Mouse (Mus musculus): ENCODE measurements around the gene Syne1.

Gene Syne1

GRCm38 (mm10) chr10:5551382-5551781, at the start of gene Syne1:
Syne1 (minus strand) TSS chr10:5551482.
- DNase-seq = no peak

GRCm38 (mm10) chr10:5600123-5600522, 48.8 kb upstream of the Syne1 start:
- peak; percentile 47 for DNase-seq

DNA sequence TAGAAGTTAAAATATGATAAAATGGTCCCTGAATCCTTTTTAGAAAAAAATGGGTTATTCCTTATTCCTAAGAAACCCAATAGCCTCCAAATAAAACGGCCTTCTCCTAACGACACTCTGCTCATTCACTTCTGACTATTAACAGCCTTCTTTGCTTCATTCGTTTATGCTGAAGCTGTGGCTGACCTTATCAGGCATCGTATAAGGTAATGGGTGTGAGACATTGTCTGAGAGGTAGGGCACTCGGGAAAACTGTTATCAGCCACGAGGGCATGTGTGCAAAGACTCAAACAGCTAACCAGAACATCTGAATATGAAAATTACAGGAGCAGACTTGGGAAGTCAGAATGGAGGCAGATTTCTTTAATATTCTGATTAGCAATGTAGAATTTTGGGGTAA, 45.3 kb upstream of the Syne1 start:
- DNase-seq = no peak

DNA sequence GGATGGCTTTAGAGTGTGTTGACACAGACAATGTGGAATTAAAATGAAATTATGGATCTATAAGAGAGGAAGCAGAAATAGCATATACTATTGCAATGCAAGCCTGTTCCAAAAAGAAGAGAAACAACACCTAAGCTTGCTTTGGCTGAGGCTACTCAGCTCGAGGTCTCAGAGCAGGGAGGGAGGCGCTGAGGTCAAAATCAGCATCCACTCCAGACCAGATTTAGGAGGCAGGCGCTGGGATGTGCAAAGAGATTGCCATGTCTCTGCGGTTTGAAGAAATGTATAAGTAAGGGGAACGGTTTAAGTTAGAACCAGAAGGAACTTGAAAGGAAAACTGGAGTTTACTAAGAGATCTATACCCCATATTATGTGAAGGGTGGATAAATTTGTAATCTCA, 43.2 kb upstream of the Syne1 start:
- DNase-seq = no peak

- DNase-seq = no peak
Measured at GRCm38 (mm10) chr10:5593464-5593863, 42.2 kb upstream of the Syne1 start, which contains the start of gene Myct1. Myct1 (plus strand) TSS chr10:5593775.

DNA sequence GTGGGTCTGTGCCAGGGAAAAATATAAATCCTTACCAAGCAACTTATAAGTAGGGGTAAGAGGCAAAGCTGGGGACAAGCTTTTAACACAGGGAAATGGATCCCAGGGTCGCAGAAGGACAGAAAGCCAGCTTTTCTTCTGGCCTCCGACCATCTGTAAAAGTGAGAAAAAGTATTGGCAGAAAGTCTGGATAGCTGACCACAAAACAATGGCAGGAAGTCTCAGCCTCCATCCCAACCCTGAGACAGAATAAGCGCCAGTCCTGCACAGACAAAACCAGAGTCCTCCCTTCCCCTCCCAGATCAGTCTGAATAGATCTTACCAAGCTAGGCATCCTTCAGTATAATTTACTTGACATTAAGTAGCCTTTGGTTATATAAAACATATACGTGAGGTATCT, 40.7 kb upstream of the Syne1 start:
- DNase-seq = no peak

- DNase-seq = no peak
Measured at GRCm38 (mm10) chr10:5591061-5591460, 39.8 kb upstream of the Syne1 start.

- DNase-seq = no peak
Measured at GRCm38 (mm10) chr10:5573328-5573727, 22.0 kb upstream of the Syne1 start.

GRCm38 (mm10) chr10:5571332-5571731, 20.1 kb upstream of the Syne1 start:
- DNase-seq = no peak

- no peak for DNase-seq
Measured at GRCm38 (mm10) chr10:5570059-5570458, 18.8 kb upstream of the Syne1 start.

DNA sequence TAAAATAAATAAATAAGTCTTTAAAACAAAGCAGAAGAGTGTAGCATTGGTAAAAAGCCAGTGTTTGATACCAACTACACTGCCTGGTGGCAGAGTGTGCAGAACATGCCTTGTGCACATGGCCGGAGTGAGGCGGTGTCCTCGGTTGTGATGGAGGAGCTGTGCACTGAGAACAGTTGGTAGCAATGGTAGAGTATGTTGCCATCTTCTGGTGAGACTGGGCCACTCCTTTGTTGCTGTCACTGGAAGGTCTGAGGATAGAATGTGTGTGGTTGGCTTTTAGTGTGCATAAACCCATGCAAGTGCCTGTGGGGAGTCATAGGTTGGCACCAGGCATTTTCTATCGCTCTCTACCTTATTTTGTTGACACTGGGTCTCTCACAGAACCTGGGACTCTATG, 17.7 kb upstream of the Syne1 start:
- peak; percentile 25 for DNase-seq

DNA sequence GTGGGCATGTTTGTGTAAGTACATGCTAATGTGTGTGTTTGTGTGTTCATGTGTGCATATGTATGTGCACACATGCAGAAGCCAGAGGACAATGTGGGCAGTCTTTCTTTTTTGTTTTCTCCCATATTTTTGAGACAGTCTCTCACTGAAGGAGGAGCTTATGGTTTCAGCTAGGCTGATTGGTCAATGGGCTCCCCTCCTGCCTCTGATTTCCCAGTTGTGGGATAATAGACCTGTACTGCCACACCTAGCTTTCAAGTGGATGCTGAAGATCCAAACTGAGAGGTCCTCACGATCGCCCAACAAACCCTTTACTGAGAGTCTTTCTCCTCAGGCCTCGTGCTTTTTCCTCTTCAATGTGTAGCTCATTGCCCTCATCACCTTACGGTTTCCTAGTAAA, 10.4 kb upstream of the Syne1 start:
- no peak for DNase-seq

GRCm38 (mm10) chr10:5560526-5560925, 9.2 kb upstream of the Syne1 start:
- DNase-seq = no peak

DNA sequence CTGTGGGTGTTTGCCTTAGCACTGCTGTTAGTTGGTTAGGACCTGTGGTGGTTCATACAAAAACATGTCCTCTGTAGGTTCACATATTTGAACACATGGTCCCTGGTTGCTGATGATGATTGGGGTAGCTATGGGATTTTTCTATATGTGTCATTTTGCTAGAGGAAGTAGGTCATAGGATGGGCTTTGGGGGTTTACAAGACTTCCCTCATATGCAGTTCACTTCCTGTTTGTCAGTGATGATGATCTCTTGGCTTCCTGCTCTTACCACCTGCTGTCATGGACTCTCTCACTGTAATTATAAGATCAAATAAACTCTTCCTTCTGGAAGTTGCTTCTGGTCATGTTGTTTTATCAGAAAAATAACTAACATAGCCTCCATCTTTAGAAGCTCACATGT, 7.5 kb upstream of the Syne1 start:
- DNase-seq = no peak

GRCm38 (mm10) chr10:5554941-5555340, 3.7 kb upstream of the Syne1 start:
- DNase-seq = peak; percentile 74

- peak; percentile 89 for DNase-seq
Measured at GRCm38 (mm10) chr10:5550168-5551021, 887 bp downstream of the Syne1 start.

DNA sequence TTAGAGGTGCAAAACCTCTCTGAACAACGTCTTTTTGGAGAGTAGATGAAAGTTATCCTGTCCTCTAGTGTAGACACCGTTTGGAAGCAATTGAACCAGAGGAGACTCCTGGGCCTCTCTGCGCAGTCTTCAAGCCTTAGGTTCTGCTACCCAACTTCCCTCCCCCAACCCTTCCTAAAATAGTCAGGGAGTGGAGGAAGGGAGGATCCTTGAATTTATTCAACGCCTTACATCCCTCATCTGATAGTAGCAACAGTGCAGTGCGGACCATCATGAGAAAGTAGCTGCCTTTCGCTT, 1.5 kb downstream of the Syne1 start:
- no peak for DNase-seq

DNA sequence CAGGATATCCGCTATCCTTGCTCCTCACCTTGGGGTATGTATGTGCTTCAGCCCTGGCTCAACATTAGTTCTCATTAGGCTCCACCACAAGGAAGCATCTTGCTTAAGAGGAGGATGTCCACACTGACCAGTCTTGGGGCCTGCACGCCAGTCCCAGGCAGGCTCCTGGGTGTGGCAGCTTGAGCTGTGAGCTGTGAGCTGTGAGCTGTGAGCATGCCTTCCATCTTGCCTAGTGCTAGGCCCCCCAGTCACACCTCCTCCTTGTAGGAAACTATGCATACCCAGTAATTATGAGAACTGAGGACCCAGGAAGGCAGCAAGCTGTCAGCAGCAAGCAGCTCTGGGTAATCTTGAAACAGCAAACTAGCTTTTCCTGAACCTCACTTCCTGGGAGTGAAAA, 2.6 kb downstream of the Syne1 start:
- peak; percentile 54 for DNase-seq

- DNase-seq = peak; percentile 56
Measured at GRCm38 (mm10) chr10:5547769-5548168, 3.5 kb downstream of the Syne1 start.

DNA sequence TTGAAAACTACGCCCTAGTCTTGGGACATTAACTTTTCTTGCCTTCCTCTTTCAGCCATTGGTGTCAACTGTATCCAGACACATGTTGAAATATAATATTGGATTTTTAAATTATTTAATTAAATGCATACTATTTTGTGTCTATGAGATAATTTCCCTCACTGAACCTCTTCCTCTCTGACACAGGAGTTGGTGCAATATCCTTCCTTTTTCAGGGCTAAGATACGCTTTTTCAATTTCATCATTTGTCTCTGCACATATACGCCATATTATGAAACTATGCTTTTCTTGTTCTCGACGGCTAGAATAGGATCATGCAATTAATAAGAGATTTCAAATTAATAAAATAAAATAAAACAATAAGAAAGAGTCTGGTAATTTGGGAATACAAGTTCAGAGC, 4.9 kb downstream of the Syne1 start:
- no peak for DNase-seq

DNA sequence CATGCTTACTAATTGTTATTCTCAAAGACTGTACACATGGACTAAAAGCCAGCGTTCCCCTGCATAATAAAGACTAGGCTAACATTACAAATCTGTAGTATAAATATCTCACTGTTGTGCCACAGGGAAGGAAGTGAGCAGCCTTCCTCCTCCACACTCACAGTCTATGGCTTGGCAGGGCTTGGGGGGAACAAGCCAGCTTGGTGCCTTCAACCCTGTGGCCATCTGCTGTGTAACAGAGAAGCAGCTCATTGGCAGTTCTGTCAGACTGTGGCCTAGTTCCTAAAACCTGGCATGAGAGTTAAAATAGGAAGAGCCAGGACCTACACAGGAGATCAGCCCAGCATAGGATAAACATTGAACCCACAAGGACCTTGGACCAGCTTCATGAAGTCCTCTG, 23.0 kb downstream of the Syne1 start:
- DNase-seq = peak; percentile 98

GRCm38 (mm10) chr10:5527634-5528033, 23.6 kb downstream of the Syne1 start:
- no peak for DNase-seq

GRCm38 (mm10) chr10:5522904-5523303, 28.4 kb downstream of the Syne1 start:
- DNase-seq = no peak

DNA sequence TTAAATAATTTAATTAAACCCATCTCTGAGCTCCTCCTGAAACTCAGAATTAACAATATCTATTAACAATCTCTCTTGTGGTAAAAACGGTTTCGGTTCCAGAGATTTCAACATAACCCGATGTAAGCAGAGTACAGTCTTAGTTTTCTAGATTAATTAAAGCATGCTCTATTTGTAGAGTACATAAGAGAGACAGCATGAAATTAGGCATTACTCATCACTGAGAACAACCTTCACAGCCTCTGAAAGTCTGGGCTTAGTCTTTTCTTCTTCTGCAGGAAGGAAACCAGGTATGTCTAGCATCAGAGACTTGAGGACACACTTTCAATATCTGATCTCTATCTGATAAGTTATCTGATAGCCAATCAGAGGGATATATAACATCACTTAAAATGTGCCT, 29.0 kb downstream of the Syne1 start:
- no peak for DNase-seq

GRCm38 (mm10) chr10:5520695-5521094, 30.6 kb downstream of the Syne1 start:
- DNase-seq = peak; percentile 82
